Mouse (Mus musculus) liver, embryonic 16.5 days (tissue): ENCODE measurements around the gene Nrp1. TPM values are rescaled to one million over a fixed set of nuclear protein-coding genes. Genes with fewer than 3 reads are reported as not detected.

Experiments used
- ATAC-seq: fragments of 200-750 bp; cut with Nextera tagmentation; 2 replicates; pipeline ENCODE4 v1.8.0; 2017; ENCODE audit warnings: low read depth, mild to moderate bottlenecking, moderate number of reproducible peaks, moderate library complexity
- H3K27ac ChIP-seq: fragments of 300-500 bp; sonication (generic); 2 replicates; pipeline ENCODE4 v1.5.1; 2014; ENCODE audit warnings: mild to moderate bottlenecking, low read length
- H3K27me3 ChIP-seq: fragments of 300-500 bp; sonication (generic); 2 replicates; pipeline ENCODE4 v1.6.1; 2014; ENCODE audit warnings: low read depth, low read length, mixed read lengths; ENCODE audit not compliant: control insufficient read depth, insufficient read depth
- H3K36me3 ChIP-seq: fragments of 300-500 bp; sonication (generic); 2 replicates; pipeline ENCODE4 v1.6.1; 2014; ENCODE audit warnings: mild to moderate bottlenecking; ENCODE audit not compliant: control insufficient read depth, insufficient read depth
- H3K4me1 ChIP-seq: fragments of 300-500 bp; sonication (generic); 2 replicates; pipeline ENCODE4 v1.6.1; 2014; ENCODE audit warnings: low read depth, low read length, mixed read lengths; ENCODE audit not compliant: control insufficient read depth
- H3K4me2 ChIP-seq: fragments of 300-500 bp; sonication (generic); 2 replicates; pipeline ENCODE4 v1.6.1; 2014; ENCODE audit warnings: low read depth, low read length, mixed read lengths
- H3K4me3 ChIP-seq: fragments of 300-500 bp; sonication (generic); 2 replicates; pipeline ENCODE4 v1.5.1; 2014; ENCODE audit warnings: low read depth, mild to moderate bottlenecking, low read length
- H3K9ac ChIP-seq: fragments of 300-500 bp; sonication (generic); 2 replicates; pipeline ENCODE4 v1.6.1; 2014; ENCODE audit warnings: low read depth, low read length
- H3K9me3 ChIP-seq: fragments of 300-500 bp; sonication (generic); replicated peaks from 2 replicates; pipeline ENCODE4 v1.6.1; 2016; ENCODE audit warnings: low read length; ENCODE audit not compliant: control insufficient read depth
- WGBS: fragments of 180-500 bp; shearing (Covaris S2); extraction: QIAGEN DNeasy Blood & Tissue Kit; methylation state at CpG from one replicate; pipeline ENCODE4 v1.1.7; 2014; ENCODE audit not compliant: insufficient replicate concordance; 5-methylcytosine and 5-hydroxymethylcytosine counted together
- polyA plus RNA-seq: library from polyadenylated mRNA; unstranded; fragments of >200 nt; fragmentation: Nextera tagmentation; extraction: Ambion mirVana; gene quantifications from 2 replicates; pipeline ENCODE4 v1.2.1, GENCODE M21; 2015

Nrp1 gene
- polyA plus RNA-seq, 1 experiment from 2014 or later, result 11.7 TPM

- 80% methylated on average over 3 of the region's 3 CpGs for WGBS
- ATAC-seq, result no peak
Measured at GRCm38 (mm10) chr8:128447320-128447719, 88.9 kb downstream of the Nrp1 start.

GRCm38 (mm10) chr8:128450390-128451032 lies 92.1 kb downstream of the Nrp1 start:
- no peak overlapping the region for H3K9ac ChIP-seq
- H3K27ac ChIP-seq, result no peak overlapping the region
- H3K4me2 ChIP-seq, result no peak overlapping the region
- no peak for ATAC-seq
- no peaks in the 10 kb centered on the region for H3K36me3 ChIP-seq
- no peaks in the 10 kb centered on the region for H3K4me1 ChIP-seq
- no peaks in the 10 kb centered on the region for H3K9me3 ChIP-seq
- H3K27me3 ChIP-seq, result no peaks in the 10 kb centered on the region
- no peak overlapping the region for H3K4me3 ChIP-seq
- WGBS, result 65% methylated on average over 9 of the region's 9 CpGs

More at GRCm38 (mm10) chr8:128447320-128447719, 88.9 kb downstream of the Nrp1 start:
- Histone ChIP-seq H3K4me2 (no peak overlapping the region), H3K9me3 (no peaks in the 10 kb centered on the region), H3K27me3 (no peaks in the 10 kb centered on the region), H3K27ac (no peak overlapping the region), H3K9ac (no peak overlapping the region), H3K4me1 (no peaks in the 10 kb centered on the region), H3K36me3 (no peaks in the 10 kb centered on the region), H3K4me3 (no peak overlapping the region)

GRCm38 (mm10) chr8:128451121-128451520 lies 92.7 kb downstream of the Nrp1 start:
- H3K9ac ChIP-seq, result no peak overlapping the region
- no peaks in the 10 kb centered on the region for H3K27me3 ChIP-seq
- H3K4me1 ChIP-seq, result no peaks in the 10 kb centered on the region
- 22% methylated on average over 1 of the region's 1 CpGs for WGBS
- no peak overlapping the region for H3K4me2 ChIP-seq
- no peak for ATAC-seq
- H3K36me3 ChIP-seq, result no peaks in the 10 kb centered on the region
- H3K4me3 ChIP-seq, result no peak overlapping the region
- H3K9me3 ChIP-seq, result no peaks in the 10 kb centered on the region
- no peak overlapping the region for H3K27ac ChIP-seq

- no peak for ATAC-seq
- Histone ChIP-seq H3K4me1 (no peaks in the 10 kb centered on the region), H3K9ac (no peak overlapping the region), H3K9me3 (no peaks in the 10 kb centered on the region), H3K27ac (0 out of 2 replicates have a peak overlapping the region, but pooled peaks have one; percentile 23), H3K36me3 (no peaks in the 10 kb centered on the region), H3K4me2 (no peak overlapping the region), H3K27me3 (no peaks in the 10 kb centered on the region), H3K4me3 (no peak overlapping the region)
- 30% methylated on average over 2 of the region's 2 CpGs for WGBS
Measured at GRCm38 (mm10) chr8:128453471-128453870, 95.1 kb downstream of the Nrp1 start.

GRCm38 (mm10) chr8:128454026-128454425 lies 95.6 kb downstream of the Nrp1 start:
- Histone ChIP-seq H3K4me3 (no peak overlapping the region), H3K27me3 (no peaks in the 10 kb centered on the region), H3K4me2 (no peak overlapping the region), H3K4me1 (no peaks in the 10 kb centered on the region), H3K36me3 (no peaks in the 10 kb centered on the region), H3K9me3 (no peaks in the 10 kb centered on the region), H3K27ac (0 out of 2 replicates have a peak overlapping the region, but pooled peaks have one; percentile 23), H3K9ac (no peak overlapping the region)
- WGBS, result 69% methylated on average over 3 of the region's 3 CpGs
- no peak for ATAC-seq

GRCm38 (mm10) chr8:128457277-128457676 lies 98.9 kb downstream of the Nrp1 start:
- H3K36me3 ChIP-seq, result no peaks in the 10 kb centered on the region
- no peak for ATAC-seq
- 49% methylated on average over 2 of the region's 2 CpGs for WGBS
- H3K27ac ChIP-seq, result no peak overlapping the region
- no peaks in the 10 kb centered on the region for H3K4me1 ChIP-seq
- no peaks in the 10 kb centered on the region for H3K27me3 ChIP-seq
- no peak overlapping the region for H3K9ac ChIP-seq
- H3K4me2 ChIP-seq, result no peak overlapping the region
- H3K4me3 ChIP-seq, result no peak overlapping the region
- no peaks in the 10 kb centered on the region for H3K9me3 ChIP-seq

GRCm38 (mm10) chr8:128459704-128460103 lies 101.3 kb downstream of the Nrp1 start:
- Histone ChIP-seq H3K27me3 (no peaks in the 10 kb centered on the region), H3K4me3 (no peak overlapping the region), H3K36me3 (no peaks in the 10 kb centered on the region), H3K27ac (no peak overlapping the region), H3K9ac (no peak overlapping the region), H3K4me1 (no peaks in the 10 kb centered on the region), H3K4me2 (no peak overlapping the region), H3K9me3 (no peaks in the 10 kb centered on the region)
- whole genome bisulfite sequencing, result 25% methylated on average over 1 of the region's 1 CpGs
- ATAC-seq, result no peak

- H3K4me1 ChIP-seq, result no peaks in the 10 kb centered on the region
- no peak overlapping the region for H3K4me3 ChIP-seq
- no peaks in the 10 kb centered on the region for H3K9me3 ChIP-seq
- no peak overlapping the region for H3K27ac ChIP-seq
- H3K4me2 ChIP-seq, result no peak overlapping the region
- no peak overlapping the region for H3K9ac ChIP-seq
- no peaks in the 10 kb centered on the region for H3K27me3 ChIP-seq
- no peak for ATAC-seq
- no peaks in the 10 kb centered on the region; the same call in 1 of the 2 replicates for H3K36me3 ChIP-seq
Measured at GRCm38 (mm10) chr8:128461716-128462115, 103.3 kb downstream of the Nrp1 start.

- no peaks in the 10 kb centered on the region for H3K27me3 ChIP-seq
- H3K9ac ChIP-seq, result no peak overlapping the region
- H3K36me3 ChIP-seq, result no peaks in the 10 kb centered on the region; the same call in 1 of the 2 replicates
- no peak overlapping the region for H3K4me3 ChIP-seq
- no peaks in the 10 kb centered on the region for H3K4me1 ChIP-seq
- no peak for ATAC-seq
- no peak overlapping the region for H3K4me2 ChIP-seq
- H3K9me3 ChIP-seq, result no peaks in the 10 kb centered on the region
- no peak overlapping the region for H3K27ac ChIP-seq
Measured at GRCm38 (mm10) chr8:128463162-128463561, 104.8 kb downstream of the Nrp1 start.
